ENCODE assay signal across 21 mouse cellular contexts in genomic region chr11:82837848-82838247, GRCm38 (mm10). TPM values are rescaled to one million over a fixed set of nuclear protein-coding genes. Genes with fewer than 3 reads are reported as not detected.
DNase-seq lines count a peak whose midpoint lies in the region; ATAC-seq and TF ChIP-seq lines count a peak whose summit lies in the region.
"Had no signal": no experiment of that assay in that cellular context is flagged by ENCODE, and none has a peak within 500 bp of the region (broad histone marks: within the 10 kb centered on the region; RNA-seq: fewer than 3 reads in every experiment).

No protein-coding gene starts in this region.

- WGBS in heart, adult 2 months, result 55% methylated on average over 7 of the region's 7 CpGs

- TF ChIP-seq RAD21 in MEL (IDR thresholded peaks at IDR 0.05; ENCODE audit: low read depth, low read length), result no peak

- TF ChIP-seq POLR2A in heart, adult 2 months (IDR thresholded peaks at IDR 0.05; ENCODE audit: insufficient read depth, low read depth, low read length), result no peak
- TF ChIP-seq POLR2A in MEL (IDR thresholded peaks at IDR 0.05; ENCODE audit: control insufficient read depth in 1 of 2, insufficient read depth in 1 of 2, low read depth in 1 of 2, low read length in 2 of 2, poor library complexity in 1 of 2), result no peak

- H3K36me3 ChIP-seq in heart, adult 2 months (ENCODE audit: control insufficient read depth, insufficient read depth, low read length), result no peaks in the 10 kb centered on the region
- peaks cover 85% of the 10 kb centered on the region for H3K36me3 ChIP-seq in megakaryocyte, embryonic 14.5 days (replicated peaks; ENCODE audit: low read length)
- H3K36me3 ChIP-seq in MEL (ENCODE audit: control insufficient read depth in 1 of 2, insufficient read depth in 2 of 2, low read length in 2 of 2), result peaks cover 2 to 7% of the 10 kb centered on the region in 2 experiments; a peak in 3 of 4 replicates
- H3K36me3 ChIP-seq: embryonic facial prominence, embryonic 12.5 days; limb, embryonic 15.5 days had no signal

- peak overlapping the region; percentile 47 for H3K27ac ChIP-seq in heart, adult 2 months
- no peak overlapping the region for H3K27ac ChIP-seq in MEL (ENCODE audit: control insufficient read depth, low read depth, low read length)
- H3K27ac ChIP-seq in brown adipose tissue, adult 24 weeks (replicated peaks; ENCODE audit: low read depth, low read length), result 0 out of 2 replicates have a peak overlapping the region, but pooled peaks have one; percentile 5
- H3K27ac ChIP-seq: embryonic facial prominence, embryonic 12.5 days; hindbrain, postnatal 0 days; left cerebral cortex, adult 2 months; limb, embryonic 15.5 days; stomach, postnatal 0 days had no signal

- H3K9ac ChIP-seq in heart, adult 2 months (ENCODE audit: low read depth, low read length), result no peak overlapping the region
- no peak overlapping the region for H3K9ac ChIP-seq in MEL (ENCODE audit: control insufficient read depth, low read depth, low read length, poor library complexity, severe bottlenecking)
- H3K9ac ChIP-seq: embryonic facial prominence, embryonic 12.5 days; limb, embryonic 15.5 days had no signal

- H3K4me3 ChIP-seq in heart, adult 2 months, result no peak overlapping the region
- H3K4me3 ChIP-seq in megakaryocyte, embryonic 14.5 days (replicated peaks), result peak overlapping the region; percentile 18
- no peak overlapping the region for H3K4me3 ChIP-seq in MEL (ENCODE audit: control insufficient read depth in 1 of 2, insufficient read depth in 1 of 2, low read depth in 2 of 2, low read length in 2 of 2)
- H3K4me3 ChIP-seq in brown adipose tissue, adult 24 weeks (ENCODE audit: insufficient read depth, low read depth, low read length), result peak overlapping the region; percentile 5; the same call in 1 of the 2 replicates
- H3K4me3 ChIP-seq: embryonic facial prominence, embryonic 12.5 days; left cerebral cortex, adult 2 months; limb, embryonic 15.5 days had no signal

- intact Hi-C loops in heart, adult 2 months (cut with DNase I), result loop anchor here (5.0 kb wide), 1 partner anchor 34 kb away; the partner anchor contains the start of gene Rffl
- intact Hi-C loops in heart, postnatal 36 days (cut with DNase I), result no loop called here

- DNase-seq in heart, adult 2 months, result no peak
- DNase-seq in heart, postnatal 36 days, result no peak
- DNase-seq in MEL (ENCODE audit: low read depth, low spot score), result no peak
- no peak for DNase-seq in ovary, postnatal 14 days (ENCODE audit: low spot score)
- DNase-seq: adrenal gland, postnatal 25 days; cerebellum, postnatal 36 days; kidney, adult 2 months; lung, postnatal 10 days; thymus, postnatal 14 days had no signal

- peaks cover 4% of the 10 kb centered on the region; the same call in 1 of the 2 replicates for H3K9me3 ChIP-seq in megakaryocyte, embryonic 14.5 days
- H3K9me3 ChIP-seq in MEL (replicated peaks; ENCODE audit: insufficient read depth, low read length), result no peaks in the 10 kb centered on the region
- H3K9me3 ChIP-seq: embryonic facial prominence, embryonic 12.5 days; limb, embryonic 15.5 days had no signal

- no peaks in the 10 kb centered on the region for H3K27me3 ChIP-seq in heart, adult 2 months (ENCODE audit: control insufficient read depth, insufficient read depth, low read length)
- no peaks in the 10 kb centered on the region for H3K27me3 ChIP-seq in megakaryocyte, embryonic 14.5 days (replicated peaks)
- no peaks in the 10 kb centered on the region for H3K27me3 ChIP-seq in MEL (ENCODE audit: control insufficient read depth in 1 of 2, insufficient read depth in 2 of 2, low read length in 2 of 2)
- H3K27me3 ChIP-seq: embryonic facial prominence, embryonic 12.5 days; limb, embryonic 15.5 days had no signal

- H3K79me2 ChIP-seq in heart, adult 2 months (replicated peaks; ENCODE audit: control insufficient read depth, insufficient read depth, low read length), result no peaks in the 10 kb centered on the region; the same call in 1 of the 2 replicates
- H3K79me2 ChIP-seq in MEL (ENCODE audit: control insufficient read depth, insufficient read depth, low read length, poor library complexity), result no peaks in the 10 kb centered on the region

- H3K4me1 ChIP-seq in heart, adult 2 months (ENCODE audit: control insufficient read depth, insufficient read depth, low read length), result peaks cover 10% of the 10 kb centered on the region
- peaks cover 86% of the 10 kb centered on the region for H3K4me1 ChIP-seq in megakaryocyte, embryonic 14.5 days
- peaks cover 7 to 10% of the 10 kb centered on the region in 2 experiments for H3K4me1 ChIP-seq in MEL (ENCODE audit: control insufficient read depth in 1 of 2, insufficient read depth in 2 of 2, low read length in 2 of 2)
- peaks cover 20% of the 10 kb centered on the region for H3K4me1 ChIP-seq in brown adipose tissue, adult 24 weeks (ENCODE audit: control insufficient read depth, insufficient read depth, insufficient read length, low read length)

- TF ChIP-seq CTCF in heart, adult 2 months (IDR thresholded peaks at IDR 0.05), result no peak
- no peak for TF ChIP-seq CTCF in MEL (IDR thresholded peaks at IDR 0.05 in 2 of 3, conservative IDR thresholded peaks at IDR 0.05 in 1 of 3; ENCODE audit: control insufficient read depth in 1 of 3, insufficient read depth in 1 of 3, low read depth in 2 of 3, low read length in 3 of 3, poor library complexity in 1 of 3, severe bottlenecking in 1 of 3)

- no peak for TF ChIP-seq EP300 in heart, adult 2 months (IDR thresholded peaks at IDR 0.05; ENCODE audit: insufficient read depth, low read depth, low read length)
- no peak for TF ChIP-seq EP300 in MEL (IDR thresholded peaks at IDR 0.05; ENCODE audit: low read depth in 1 of 2, low read length in 2 of 2)

- no peak for ATAC-seq in megakaryocyte, adult 5-6 weeks (ENCODE audit: poor library complexity, severe bottlenecking)
- ATAC-seq: hindbrain, postnatal 0 days had no signal

TF ChIP-seq in MEL, 35 proteins besides CTCF, POLR2A, EP300 and RAD21:
- TF ChIP-seq ZKSCAN1 (IDR thresholded peaks at IDR 0.05; ENCODE audit: low read depth, low read length) (peak; percentile 67; the same call in 1 of the 2 replicates), MAX (IDR thresholded peaks at IDR 0.05; ENCODE audit: low read length) (no peak)

RNA-seq across cellular contexts. Expression of gene Rffl, which starts 33.2 kb away (rescaled TPM):
- total RNA-seq in heart, adult 2 months (2021), result 1 to 10 TPM; 4.0 to 4.3 TPM
- polyA plus RNA-seq in heart, adult 2 months (2012; rRNA removed), result 4.6 and 5.9 TPM in 2 replicates
- total RNA-seq in heart, postnatal 36 days (2021), result 1 to 10 TPM; 5.6 to 6.6 TPM
- polyA plus RNA-seq in megakaryocyte, embryonic 14.5 days (2012; ENCODE audit: insufficient read depth, low replicate concordance), result 5.6 and 33.5 TPM in 2 replicates
- 20.5 and 26.7 TPM in 2 replicates for total RNA-seq in megakaryocyte, adult 5-6 weeks (2015)
- 20.1 and 25.4 TPM in 2 replicates for total RNA-seq in megakaryocyte, adult 5-6 weeks (2017)
- 15.5 and 17.8 TPM in 2 replicates for total RNA-seq in MEL (2012; rRNA removed)
- 10 to 100 TPM in 1 of 2 experiments, not detected in 1; 15.2 TPM for polyA plus RNA-seq in MEL (2012; ENCODE audit: insufficient read depth in 1 of 2, insufficient read length in 2 of 2, low read depth in 1 of 2, low replicate concordance in 2 of 2, missing spikeins in 1 of 2)
- polyA plus RNA-seq in brown adipose tissue, adult 24 weeks (2012; ENCODE audit: insufficient read depth, insufficient read length, missing spikeins), result 4.3 and 6.3 TPM in 2 replicates

RNA-seq across cellular contexts. Expression of gene Rad51d, which starts 52.6 kb away (rescaled TPM):
- 1 to 10 TPM; 8.5 to 9.5 TPM for total RNA-seq in heart, adult 2 months (2021)
- polyA plus RNA-seq in heart, adult 2 months (2012; rRNA removed), result 8.6 and 10.1 TPM in 2 replicates
- 10 to 100 TPM in 1 of 2 experiments, 1 to 10 TPM in 1; 9.0 to 10.6 TPM for total RNA-seq in heart, postnatal 36 days (2021)
- polyA plus RNA-seq in megakaryocyte, embryonic 14.5 days (2012; ENCODE audit: insufficient read depth, low replicate concordance), result 1.3 and 11.6 TPM in 2 replicates
- 7.1 and 7.9 TPM in 2 replicates for total RNA-seq in megakaryocyte, adult 5-6 weeks (2015)
- 8.8 and 10.3 TPM in 2 replicates for total RNA-seq in megakaryocyte, adult 5-6 weeks (2017)
- 21.1 and 25.6 TPM in 2 replicates for total RNA-seq in MEL (2012; rRNA removed)
- polyA plus RNA-seq in MEL (2012; ENCODE audit: insufficient read depth in 1 of 2, insufficient read length in 2 of 2, low read depth in 1 of 2, low replicate concordance in 2 of 2, missing spikeins in 1 of 2), result 10 to 100 TPM in 1 of 2 experiments, not detected in 1; 30.0 TPM
- 13.4 and 21.8 TPM in 2 replicates for polyA plus RNA-seq in brown adipose tissue, adult 24 weeks (2012; ENCODE audit: insufficient read depth, insufficient read length, missing spikeins)

RNA-seq across cellular contexts. Expression of gene Fndc8, which starts 54.1 kb away (rescaled TPM):
- total RNA-seq in heart, adult 2 months (2021), result not detected
- 0.06 TPM in 1 of 2 replicates, not detected in the other for polyA plus RNA-seq in heart, adult 2 months (2012; rRNA removed)
- total RNA-seq in heart, postnatal 36 days (2021), result not detected
- not detected in 2 replicates for polyA plus RNA-seq in megakaryocyte, embryonic 14.5 days (2012; ENCODE audit: insufficient read depth, low replicate concordance)
- not detected in 2 replicates for total RNA-seq in megakaryocyte, adult 5-6 weeks (2015)
- total RNA-seq in megakaryocyte, adult 5-6 weeks (2017), result not detected in 2 replicates
- 0.07 and 0.15 TPM in 2 replicates for total RNA-seq in MEL (2012; rRNA removed)
- under 1 TPM in 1 of 2 experiments, not detected in 1; 0.72 TPM for polyA plus RNA-seq in MEL (2012; ENCODE audit: insufficient read depth in 1 of 2, insufficient read length in 2 of 2, low read depth in 1 of 2, low replicate concordance in 2 of 2, missing spikeins in 1 of 2)
- polyA plus RNA-seq in brown adipose tissue, adult 24 weeks (2012; ENCODE audit: insufficient read depth, insufficient read length, missing spikeins), result 0.79 TPM in 1 of 2 replicates, not detected in the other
- total RNA-seq: gastrocnemius, adult 18-20 months; heart, postnatal 14 days; hindbrain, postnatal 0 days; layer of hippocampus, adult 8-10 months; left cerebral cortex, adult 2 months; neutrophil, adult 5-6 weeks had no signal
- polyA plus RNA-seq: stomach, postnatal 0 days had no signal

RNA-seq across cellular contexts. Expression of gene Lig3, which starts 56.9 kb away (rescaled TPM):
- 10 to 100 TPM; 14.4 to 20.0 TPM for total RNA-seq in heart, adult 2 months (2021)
- 9.2 and 15.5 TPM in 2 replicates for polyA plus RNA-seq in heart, adult 2 months (2012; rRNA removed)
- 10 to 100 TPM; 18.1 to 18.9 TPM for total RNA-seq in heart, postnatal 36 days (2021)
- polyA plus RNA-seq in megakaryocyte, embryonic 14.5 days (2012; ENCODE audit: insufficient read depth, low replicate concordance), result 29.8 and 53.0 TPM in 2 replicates
- total RNA-seq in megakaryocyte, adult 5-6 weeks (2015), result 14.0 and 15.7 TPM in 2 replicates
- 17.7 and 20.3 TPM in 2 replicates for total RNA-seq in megakaryocyte, adult 5-6 weeks (2017)
- total RNA-seq in MEL (2012; rRNA removed), result 48.5 and 54.0 TPM in 2 replicates
- 10 to 100 TPM in 1 of 2 experiments, not detected in 1; 89.2 TPM for polyA plus RNA-seq in MEL (2012; ENCODE audit: insufficient read depth in 1 of 2, insufficient read length in 2 of 2, low read depth in 1 of 2, low replicate concordance in 2 of 2, missing spikeins in 1 of 2)
- 3.7 and 5.2 TPM in 2 replicates for polyA plus RNA-seq in brown adipose tissue, adult 24 weeks (2012; ENCODE audit: insufficient read depth, insufficient read length, missing spikeins)

Comparison
In these comparisons a context has a peak if more than half of its experiments do, and no peak if none do; other contexts are left out.
1. H3K4me3 ChIP-seq: peak in megakaryocyte, embryonic 14.5 days (single experiment) and brown adipose tissue, adult 24 weeks (single experiment); none in heart, adult 2 months (single experiment) and MEL (0 of 2).